Mouse (Mus musculus) T-helper 2 cell (primary cell): ENCODE measurements around the gene Moxd1.
"Not testable (repeated sequence)": the region's sequence is repeated elsewhere in the genome, so short reads cannot be mapped to it uniquely, and the experiment has no call there.

Source experiments
- in situ Hi-C: fragments of 300-600 bp; cut with MboI, MseI; formaldehyde crosslinking; loops from one replicate; pipeline ENCODE4 v1.15.1; 2025; ENCODE audit warnings: high pct_unique_total_duplicates

Moxd1 gene

GRCm38 (mm10) chr10:24271077-24271637 is 47.8 kb downstream of the Moxd1 start:
- in situ Hi-C loops = no loop called here

GRCm38 (mm10) chr10:24276211-24276610 is 52.9 kb downstream of the Moxd1 start:
- in situ Hi-C loops = no loop called here

- in situ Hi-C loops = loop anchor here (10.0 kb wide), 1 partner anchor 928 kb away; the partner anchor contains the start of gene Eya4
Observed at GRCm38 (mm10) chr10:24282650-24283049, 59.3 kb downstream of the Moxd1 start.

GRCm38 (mm10) chr10:24291611-24292010 is 68.3 kb downstream of the Moxd1 start:
- in situ Hi-C loops = no loop called here

GRCm38 (mm10) chr10:24292671-24293070 is 69.4 kb downstream of the Moxd1 start:
- in situ Hi-C loops = no loop called here

- in situ Hi-C loops = no loop called here
Observed at GRCm38 (mm10) chr10:24296608-24297007, 73.3 kb downstream of the Moxd1 start.

- in situ Hi-C loops = no loop called here
Observed at GRCm38 (mm10) chr10:24297792-24298191, 74.5 kb downstream of the Moxd1 start.

- in situ Hi-C loops = no loop called here
Observed at GRCm38 (mm10) chr10:24298260-24299244, 75.2 kb downstream of the Moxd1 start.

- in situ Hi-C loops = loop anchor here (5.0 to 25.0 kb wide), 2 partner anchors 130 to 500 kb away; no protein-coding TSS in a partner anchor
Observed at GRCm38 (mm10) chr10:24312191-24312611, 88.9 kb downstream of the Moxd1 start.

GRCm38 (mm10) chr10:24317126-24317836 is 94.0 kb downstream of the Moxd1 start:
- in situ Hi-C loops = loop anchor here (25.0 kb wide), 1 partner anchor 505 kb away; no protein-coding TSS in a partner anchor

GRCm38 (mm10) chr10:24320326-24320725 is 97.0 kb downstream of the Moxd1 start:
- in situ Hi-C loops = loop anchor here (25.0 kb wide), 1 partner anchor 508 kb away; no protein-coding TSS in a partner anchor

GRCm38 (mm10) chr10:24323066-24323465 is 99.7 kb downstream of the Moxd1 start:
- in situ Hi-C loops = loop anchor here (25.0 kb wide), 1 partner anchor 511 kb away; no protein-coding TSS in a partner anchor

GRCm38 (mm10) chr10:24327265-24327664 is 103.9 kb downstream of the Moxd1 start:
- in situ Hi-C loops = not testable (repeated sequence)

GRCm38 (mm10) chr10:24332799-24333198 is 109.5 kb downstream of the Moxd1 start:
- in situ Hi-C loops = no loop called here

GRCm38 (mm10) chr10:24339593-24340143 is 116.4 kb downstream of the Moxd1 start:
- in situ Hi-C loops = no loop called here

GRCm38 (mm10) chr10:24340551-24341213 is 117.4 kb downstream of the Moxd1 start:
- in situ Hi-C loops = no loop called here

- in situ Hi-C loops = no loop called here
Observed at GRCm38 (mm10) chr10:24341214-24341589, 117.9 kb downstream of the Moxd1 start.

- in situ Hi-C loops = no loop called here
Observed at GRCm38 (mm10) chr10:24343068-24343467, 119.8 kb downstream of the Moxd1 start.
